Mouse (Mus musculus): ENCODE data around the gene Fgf9. TPM values are rescaled to one million over a fixed set of nuclear protein-coding genes. Genes with fewer than 3 reads are reported as not detected.

Gene Fgf9
- polyA plus RNA-seq, 1 experiment from 2014 or later = 9.5 TPM

GRCm38 (mm10) chr14:58081955-58082354 is 11.6 kb downstream of the Fgf9 start:
- ATAC-seq (ENCODE audit: insufficient read depth, low FRiP score) = 0 out of 2 replicates have a peak, but pooled peaks have one; percentile 25

DNA sequence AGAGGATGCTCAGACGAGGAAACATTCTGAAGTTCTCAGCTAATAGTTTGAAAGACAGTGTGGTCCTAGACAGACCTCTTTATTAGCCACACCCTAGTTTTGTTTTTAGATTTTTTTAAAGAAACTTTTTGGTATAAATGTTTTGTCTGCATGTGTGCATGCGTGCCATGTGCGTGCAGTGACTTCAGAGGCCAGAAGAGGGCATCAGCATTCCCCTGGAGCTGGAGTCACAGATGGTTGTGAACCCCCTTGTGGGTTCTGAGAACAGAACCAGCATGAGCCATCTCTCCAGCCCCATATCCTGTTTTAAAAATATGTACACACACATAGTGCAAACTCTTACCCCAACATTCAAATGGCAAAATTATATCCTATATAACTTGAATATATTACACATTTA is 13.9 kb downstream of the Fgf9 start:
- Histone ChIP-seq H3K4me3 (replicated peaks; ENCODE audit: low read length) (no peak overlapping the region), H3K4me2 (ENCODE audit: low read depth, low read length) (no peak overlapping the region), H3K9me3 (replicated peaks; ENCODE audit: control insufficient read depth, low read length) (no peaks in the 10 kb centered on the region), H3K4me1 (ENCODE audit: control insufficient read depth, insufficient read depth, low read length) (no peaks in the 10 kb centered on the region), H3K27me3 (ENCODE audit: control insufficient read depth, insufficient read depth, low read length) (no peaks in the 10 kb centered on the region), H3K36me3 (ENCODE audit: control insufficient read depth, insufficient read depth, low read length) (no peaks in the 10 kb centered on the region), H3K9ac (ENCODE audit: low read length) (no peak overlapping the region), H3K27ac (ENCODE audit: low read length) (no peak overlapping the region)
- ATAC-seq (ENCODE audit: insufficient read depth, low FRiP score) = no peak
- WGBS = 97% methylated on average over 3 of the region's 3 CpGs

More at GRCm38 (mm10) chr14:58081955-58082354, 11.6 kb downstream of the Fgf9 start:
- WGBS = 28% methylated on average over 1 of the region's 1 CpGs
- Histone ChIP-seq H3K4me3 (replicated peaks; ENCODE audit: low read length) (no peak overlapping the region), H3K4me2 (ENCODE audit: low read depth, low read length) (no peak overlapping the region), H3K4me1 (ENCODE audit: control insufficient read depth, insufficient read depth, low read length) (no peaks in the 10 kb centered on the region; the same call in 1 of the 2 replicates), H3K9me3 (replicated peaks; ENCODE audit: control insufficient read depth, low read length) (no peaks in the 10 kb centered on the region), H3K27me3 (ENCODE audit: control insufficient read depth, insufficient read depth, low read length) (peaks cover 13% of the 10 kb centered on the region), H3K9ac (ENCODE audit: low read length) (no peak overlapping the region), H3K27ac (ENCODE audit: low read length) (no peak overlapping the region), H3K36me3 (ENCODE audit: control insufficient read depth, insufficient read depth, low read length) (no peaks in the 10 kb centered on the region)

- Histone ChIP-seq H3K27ac (ENCODE audit: low read length) (no peak overlapping the region), H3K4me2 (ENCODE audit: low read depth, low read length) (no peak overlapping the region), H3K4me3 (replicated peaks; ENCODE audit: low read length) (no peak overlapping the region), H3K9me3 (replicated peaks; ENCODE audit: control insufficient read depth, low read length) (no peaks in the 10 kb centered on the region), H3K36me3 (ENCODE audit: control insufficient read depth, insufficient read depth, low read length) (no peaks in the 10 kb centered on the region), H3K27me3 (ENCODE audit: control insufficient read depth, insufficient read depth, low read length) (no peaks in the 10 kb centered on the region), H3K4me1 (ENCODE audit: control insufficient read depth, insufficient read depth, low read length) (no peaks in the 10 kb centered on the region), H3K9ac (ENCODE audit: low read length) (no peak overlapping the region)
- 50% methylated on average over 4 of the region's 4 CpGs for WGBS
- no peak for ATAC-seq (ENCODE audit: insufficient read depth, low FRiP score)
Observed at GRCm38 (mm10) chr14:58087326-58087725, 17.0 kb downstream of the Fgf9 start.

GRCm38 (mm10) chr14:58089486-58089885 is 19.1 kb downstream of the Fgf9 start:
- Histone ChIP-seq H3K9ac (ENCODE audit: low read length) (no peak overlapping the region), H3K9me3 (replicated peaks; ENCODE audit: control insufficient read depth, low read length) (no peaks in the 10 kb centered on the region), H3K36me3 (ENCODE audit: control insufficient read depth, insufficient read depth, low read length) (no peaks in the 10 kb centered on the region), H3K27ac (ENCODE audit: low read length) (peak overlapping the region; percentile 24; the same call in 1 of the 2 replicates), H3K4me1 (ENCODE audit: control insufficient read depth, insufficient read depth, low read length) (no peaks in the 10 kb centered on the region), H3K4me2 (ENCODE audit: low read depth, low read length) (no peak overlapping the region), H3K27me3 (ENCODE audit: control insufficient read depth, insufficient read depth, low read length) (no peaks in the 10 kb centered on the region), H3K4me3 (replicated peaks; ENCODE audit: low read length) (no peak overlapping the region)
- 83% methylated on average over 5 of the region's 5 CpGs for WGBS
- ATAC-seq (ENCODE audit: insufficient read depth, low FRiP score) = no peak

DNA sequence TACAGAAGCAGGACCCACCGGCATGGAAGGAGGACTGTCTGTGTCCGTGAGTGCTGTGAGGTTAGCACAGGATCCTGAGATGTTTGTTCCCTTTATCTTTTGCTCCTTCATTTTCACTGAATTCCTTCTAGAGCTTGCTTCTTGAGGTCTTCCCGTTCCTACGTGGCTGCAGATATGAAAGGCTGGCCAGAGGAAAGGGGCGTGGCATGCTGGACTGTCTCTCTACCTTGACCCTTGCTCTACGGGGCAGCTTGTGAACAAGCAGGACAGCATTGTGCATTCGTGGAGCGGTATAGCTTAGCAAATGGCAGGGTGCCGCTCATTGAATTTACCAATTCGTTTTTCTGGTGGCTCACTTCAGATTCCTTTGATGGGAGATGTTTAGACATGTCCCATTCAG is 21.0 kb downstream of the Fgf9 start:
- no peaks in the 10 kb centered on the region for H3K27me3 ChIP-seq (ENCODE audit: control insufficient read depth, insufficient read depth, low read length)
- 67% methylated on average over 10 of the region's 10 CpGs for WGBS
- H3K9ac ChIP-seq (ENCODE audit: low read length) = no peak overlapping the region
- H3K27ac ChIP-seq (ENCODE audit: low read length) = no peak overlapping the region
- no peak overlapping the region for H3K4me2 ChIP-seq (ENCODE audit: low read depth, low read length)
- no peak for ATAC-seq (ENCODE audit: insufficient read depth, low FRiP score)
- no peaks in the 10 kb centered on the region for H3K4me1 ChIP-seq (ENCODE audit: control insufficient read depth, insufficient read depth, low read length)
- H3K9me3 ChIP-seq (replicated peaks; ENCODE audit: control insufficient read depth, low read length) = no peaks in the 10 kb centered on the region
- no peak overlapping the region for H3K4me3 ChIP-seq (replicated peaks; ENCODE audit: low read length)
- H3K36me3 ChIP-seq (ENCODE audit: control insufficient read depth, insufficient read depth, low read length) = no peaks in the 10 kb centered on the region

- no peak for ATAC-seq (ENCODE audit: insufficient read depth, low FRiP score)
- Histone ChIP-seq H3K4me1 (ENCODE audit: control insufficient read depth, insufficient read depth, low read length) (no peaks in the 10 kb centered on the region), H3K27me3 (ENCODE audit: control insufficient read depth, insufficient read depth, low read length) (no peaks in the 10 kb centered on the region), H3K4me3 (replicated peaks; ENCODE audit: low read length) (no peak overlapping the region), H3K36me3 (ENCODE audit: control insufficient read depth, insufficient read depth, low read length) (no peaks in the 10 kb centered on the region), H3K27ac (ENCODE audit: low read length) (no peak overlapping the region), H3K9ac (ENCODE audit: low read length) (no peak overlapping the region), H3K4me2 (ENCODE audit: low read depth, low read length) (no peak overlapping the region), H3K9me3 (replicated peaks; ENCODE audit: control insufficient read depth, low read length) (no peaks in the 10 kb centered on the region)
- WGBS = 80% methylated on average over 8 of the region's 8 CpGs
Observed at GRCm38 (mm10) chr14:58099599-58099998, 29.3 kb downstream of the Fgf9 start.

DNA sequence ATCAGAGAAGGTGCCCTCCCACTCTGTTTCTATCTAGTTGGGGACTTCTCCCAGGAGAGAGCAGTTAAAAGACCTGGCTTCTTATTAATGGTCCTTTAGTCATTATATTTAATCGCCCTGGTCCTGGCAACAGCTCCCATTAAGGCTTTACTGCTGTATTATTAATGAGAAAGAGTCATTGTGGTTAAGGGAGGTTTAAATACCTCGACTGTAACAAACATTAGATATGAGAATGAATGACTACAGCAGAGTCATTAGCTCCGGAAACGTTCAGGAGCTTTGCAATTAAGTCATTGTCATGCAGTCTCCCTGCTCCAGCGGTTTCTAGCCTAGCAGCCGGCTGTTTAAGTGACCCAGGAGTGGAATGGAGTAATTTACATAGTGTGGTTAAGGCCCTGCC is 31.0 kb downstream of the Fgf9 start:
- no peak overlapping the region for H3K4me2 ChIP-seq (ENCODE audit: low read depth, low read length)
- H3K27me3 ChIP-seq (ENCODE audit: control insufficient read depth, insufficient read depth, low read length) = no peaks in the 10 kb centered on the region
- H3K36me3 ChIP-seq (ENCODE audit: control insufficient read depth, insufficient read depth, low read length) = no peaks in the 10 kb centered on the region
- H3K9ac ChIP-seq (ENCODE audit: low read length) = no peak overlapping the region
- H3K4me1 ChIP-seq (ENCODE audit: control insufficient read depth, insufficient read depth, low read length) = no peaks in the 10 kb centered on the region
- 26% methylated on average over 6 of the region's 6 CpGs for WGBS
- no peak for ATAC-seq (ENCODE audit: insufficient read depth, low FRiP score)
- no peak overlapping the region for H3K4me3 ChIP-seq (replicated peaks; ENCODE audit: low read length)
- no peak overlapping the region for H3K27ac ChIP-seq (ENCODE audit: low read length)
- H3K9me3 ChIP-seq (replicated peaks; ENCODE audit: control insufficient read depth, low read length) = no peaks in the 10 kb centered on the region

- Histone ChIP-seq H3K4me1 (ENCODE audit: control insufficient read depth, insufficient read depth, low read length) (no peaks in the 10 kb centered on the region), H3K27ac (ENCODE audit: low read length) (no peak overlapping the region), H3K9me3 (replicated peaks; ENCODE audit: control insufficient read depth, low read length) (no peaks in the 10 kb centered on the region), H3K4me2 (ENCODE audit: low read depth, low read length) (no peak overlapping the region), H3K27me3 (ENCODE audit: control insufficient read depth, insufficient read depth, low read length) (no peaks in the 10 kb centered on the region), H3K36me3 (ENCODE audit: control insufficient read depth, insufficient read depth, low read length) (no peaks in the 10 kb centered on the region), H3K9ac (ENCODE audit: low read length) (no peak overlapping the region), H3K4me3 (replicated peaks; ENCODE audit: low read length) (no peak overlapping the region)
- ATAC-seq (ENCODE audit: insufficient read depth, low FRiP score) = no peak
- WGBS = 57% methylated on average over 8 of the region's 8 CpGs
Observed at GRCm38 (mm10) chr14:58104266-58104665, 33.9 kb downstream of the Fgf9 start.

- no peaks in the 10 kb centered on the region for H3K4me1 ChIP-seq (ENCODE audit: control insufficient read depth, insufficient read depth, low read length)
- no peaks in the 10 kb centered on the region for H3K9me3 ChIP-seq (replicated peaks; ENCODE audit: control insufficient read depth, low read length)
- no peak overlapping the region for H3K27ac ChIP-seq (ENCODE audit: low read length)
- no peak overlapping the region for H3K4me2 ChIP-seq (ENCODE audit: low read depth, low read length)
- 75% methylated on average over 5 of the region's 5 CpGs for WGBS
- H3K36me3 ChIP-seq (ENCODE audit: control insufficient read depth, insufficient read depth, low read length) = no peaks in the 10 kb centered on the region
- no peak for ATAC-seq (ENCODE audit: insufficient read depth, low FRiP score)
- H3K9ac ChIP-seq (ENCODE audit: low read length) = no peak overlapping the region
- H3K27me3 ChIP-seq (ENCODE audit: control insufficient read depth, insufficient read depth, low read length) = no peaks in the 10 kb centered on the region
- H3K4me3 ChIP-seq (replicated peaks; ENCODE audit: low read length) = no peak overlapping the region
Observed at GRCm38 (mm10) chr14:58105596-58105995, 35.2 kb downstream of the Fgf9 start.

DNA sequence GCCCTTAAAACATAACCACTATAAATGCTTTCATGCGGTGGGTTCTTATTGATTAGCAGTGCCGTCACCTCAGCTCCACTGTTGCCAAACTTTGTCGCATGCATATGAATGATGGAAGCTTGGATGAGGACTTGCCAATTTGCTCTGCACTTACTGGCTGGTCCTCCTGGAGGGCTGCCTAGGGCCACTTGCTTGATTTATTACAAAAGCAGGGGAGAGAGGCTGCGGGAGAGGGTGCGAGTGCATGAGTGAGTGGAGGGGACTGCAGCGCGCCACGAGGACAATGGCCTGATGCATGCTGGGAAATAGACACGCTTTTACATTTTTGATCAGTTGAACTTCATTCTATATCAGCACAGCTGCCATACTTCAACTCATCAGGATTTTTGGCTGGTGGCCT is 39.3 kb downstream of the Fgf9 start:
- Histone ChIP-seq H3K9me3 (replicated peaks; ENCODE audit: control insufficient read depth, low read length) (no peaks in the 10 kb centered on the region), H3K4me3 (replicated peaks; ENCODE audit: low read length) (no peak overlapping the region), H3K27ac (ENCODE audit: low read length) (no peak overlapping the region), H3K36me3 (ENCODE audit: control insufficient read depth, insufficient read depth, low read length) (no peaks in the 10 kb centered on the region), H3K4me2 (ENCODE audit: low read depth, low read length) (no peak overlapping the region), H3K9ac (ENCODE audit: low read length) (no peak overlapping the region), H3K4me1 (ENCODE audit: control insufficient read depth, insufficient read depth, low read length) (no peaks in the 10 kb centered on the region), H3K27me3 (ENCODE audit: control insufficient read depth, insufficient read depth, low read length) (no peaks in the 10 kb centered on the region)
- 83% methylated on average over 9 of the region's 9 CpGs for WGBS
- ATAC-seq (ENCODE audit: insufficient read depth, low FRiP score) = no peak
